19 mouse cellular contexts compared by ENCODE assay signal in the genomic region with DNA sequence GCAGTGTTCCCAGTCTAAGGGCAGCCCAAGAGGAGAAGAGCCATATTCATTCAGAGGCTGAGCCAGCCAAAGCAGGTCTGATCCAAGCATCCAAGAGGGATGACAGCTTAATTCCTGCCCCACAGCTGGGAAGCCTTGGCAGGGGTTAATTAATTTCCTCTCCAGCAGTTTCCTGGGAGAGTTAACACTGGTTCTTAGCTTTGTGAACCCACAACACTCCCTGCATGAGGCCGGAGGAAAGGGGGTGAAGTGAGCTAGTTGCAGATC.
DNase-seq lines count a peak whose midpoint lies in the region; ATAC-seq and TF ChIP-seq lines count a peak whose summit lies in the region.
"Had no signal": no experiment of that assay in that cellular context is flagged by ENCODE, and none has a peak within 500 bp of the region (broad histone marks: within the 10 kb centered on the region; RNA-seq: fewer than 3 reads in every experiment).

No protein-coding gene starts in this region.

- peak; percentile 33 for DNase-seq in embryo, embryonic 10 days (ENCODE audit: low spot score)
- no peak for DNase-seq in embryo, embryonic 11 days
- DNase-seq in forebrain, postnatal 0 days = no peak
- DNase-seq in midbrain, embryonic 10.5 days (ENCODE audit: low spot score) = no peak
- DNase-seq in lung, adult 2 months = no peak
- DNase-seq: cerebellum, adult 11 months; heart, adult 11 months; heart, postnatal 36 days; spleen, adult 18-20 months had no signal

- no peak for TF ChIP-seq CTCF in forebrain, postnatal 0 days (IDR thresholded peaks at IDR 0.05; ENCODE audit: low read depth)
- TF ChIP-seq CTCF in olfactory bulb, adult 2 months (IDR thresholded peaks at IDR 0.05; ENCODE audit: insufficient read depth, low read depth, low read length) = no peak
- no peak for TF ChIP-seq CTCF in lung, adult 2 months (IDR thresholded peaks at IDR 0.05; ENCODE audit: insufficient read depth, low read length)

- H3K4me3 ChIP-seq in forebrain, postnatal 0 days (ENCODE audit: low read depth, low read length) = no peak overlapping the region
- no peak overlapping the region for H3K4me3 ChIP-seq in midbrain, embryonic 10.5 days
- H3K4me3 ChIP-seq in olfactory bulb, adult 2 months (ENCODE audit: insufficient read depth, low read depth, low read length) = no peak overlapping the region
- no peak overlapping the region for H3K4me3 ChIP-seq in lung, adult 2 months (replicated peaks; ENCODE audit: extremely low read depth, low read depth, low read length)
- H3K4me3 ChIP-seq: embryonic facial prominence, embryonic 13.5 days; heart, embryonic 13.5 days; liver, embryonic 12.5 days; myocyte; stomach, embryonic 15.5 days had no signal

- H3K9ac ChIP-seq in forebrain, postnatal 0 days = no peak overlapping the region
- H3K9ac ChIP-seq: embryonic facial prominence, embryonic 13.5 days; heart, embryonic 13.5 days; liver, embryonic 12.5 days; stomach, embryonic 15.5 days had no signal

- H3K4me1 ChIP-seq in forebrain, postnatal 0 days (ENCODE audit: insufficient read depth) = no peaks in the 10 kb centered on the region
- peaks cover 33% of the 10 kb centered on the region for H3K4me1 ChIP-seq in midbrain, embryonic 10.5 days
- H3K4me1 ChIP-seq in olfactory bulb, adult 2 months (ENCODE audit: control insufficient read depth, insufficient read depth, low read length) = 0 out of 2 replicates have a peak, but pooled peaks cover 7% of the 10 kb centered on the region
- no peaks in the 10 kb centered on the region for H3K4me1 ChIP-seq in lung, adult 2 months (ENCODE audit: control insufficient read depth, insufficient read depth, low read length)
- H3K4me1 ChIP-seq: heart, embryonic 13.5 days; liver, embryonic 12.5 days; stomach, embryonic 15.5 days had no signal

- no peak overlapping the region for H3K4me2 ChIP-seq in forebrain, postnatal 0 days (ENCODE audit: low read depth)
- H3K4me2 ChIP-seq: embryonic facial prominence, embryonic 13.5 days; heart, embryonic 13.5 days; liver, embryonic 12.5 days; stomach, embryonic 15.5 days had no signal

- WGBS in forebrain, postnatal 0 days = 17% methylated on average over 1 of the region's 1 CpGs
- WGBS in midbrain, embryonic 10.5 days = 4% methylated on average over 1 of the region's 1 CpGs
- 13% methylated on average over 1 of the region's 1 CpGs for WGBS in olfactory bulb, adult 2 months
- WGBS in lung, adult 2 months = 67% methylated on average over 1 of the region's 1 CpGs

- no peak overlapping the region for H3K27ac ChIP-seq in forebrain, postnatal 0 days (ENCODE audit: low read depth, low read length)
- H3K27ac ChIP-seq in midbrain, embryonic 10.5 days (replicated peaks) = peak overlapping the region; percentile 78
- H3K27ac ChIP-seq in olfactory bulb, adult 2 months (ENCODE audit: insufficient read depth, low read depth, low read length) = peak overlapping the region; percentile 20; the same call in 1 of the 2 replicates
- H3K27ac ChIP-seq: embryonic facial prominence, embryonic 13.5 days; heart, embryonic 13.5 days; kidney, postnatal 0 days; liver, embryonic 12.5 days; stomach, embryonic 15.5 days had no signal

- H3K27me3 ChIP-seq in forebrain, postnatal 0 days (ENCODE audit: insufficient read depth, low read length) = no peaks in the 10 kb centered on the region
- H3K27me3 ChIP-seq in midbrain, embryonic 10.5 days (ENCODE audit: low read depth, poor library complexity, severe bottlenecking) = no peaks in the 10 kb centered on the region
- H3K27me3 ChIP-seq: embryonic facial prominence, embryonic 13.5 days; heart, embryonic 13.5 days; liver, embryonic 12.5 days; stomach, embryonic 15.5 days had no signal

- no peaks in the 10 kb centered on the region for H3K9me3 ChIP-seq in forebrain, postnatal 0 days (ENCODE audit: low read length)
- no peaks in the 10 kb centered on the region; the same call in 1 of the 2 replicates for H3K9me3 ChIP-seq in midbrain, embryonic 10.5 days (replicated peaks)
- H3K9me3 ChIP-seq: embryonic facial prominence, embryonic 13.5 days; heart, embryonic 13.5 days; liver, embryonic 12.5 days; stomach, embryonic 15.5 days had no signal

- no peak for TF ChIP-seq POLR2A in olfactory bulb, adult 2 months (IDR thresholded peaks at IDR 0.05; ENCODE audit: insufficient read depth, low read depth, low read length)
- no peak for TF ChIP-seq POLR2A in lung, adult 2 months (IDR thresholded peaks at IDR 0.05; ENCODE audit: borderline replicate concordance, extremely low read depth, low read depth, low read length)

- ATAC-seq in forebrain, postnatal 0 days = peak; percentile 43
- ATAC-seq in megakaryocyte, adult 5-6 weeks (ENCODE audit: poor library complexity, severe bottlenecking) = no peak
- no peak for ATAC-seq in frontal cortex, adult (ENCODE audit: low TSS enrichment)
- ATAC-seq: intestine, postnatal 0 days; liver, embryonic 12.5 days had no signal

- no peaks in the 10 kb centered on the region for H3K36me3 ChIP-seq in forebrain, postnatal 0 days (ENCODE audit: insufficient read depth)
- no peaks in the 10 kb centered on the region for H3K36me3 ChIP-seq in midbrain, embryonic 10.5 days
- H3K36me3 ChIP-seq: embryonic facial prominence, embryonic 13.5 days; heart, embryonic 13.5 days; liver, embryonic 12.5 days; stomach, embryonic 15.5 days had no signal
